Comparison of ENCODE assay signal across 19 mouse cellular contexts in genomic region chr7:36476434-36476833, GRCm38 (mm10).
DNase-seq lines count a peak whose midpoint lies in the region; ATAC-seq and TF ChIP-seq lines count a peak whose summit lies in the region.
"Had no signal": no experiment of that assay in that cellular context is flagged by ENCODE, and none has a peak within 500 bp of the region (broad histone marks: within the 10 kb centered on the region; RNA-seq: fewer than 3 reads in every experiment).

No protein-coding gene starts in this region.

- WGBS in hindbrain, embryonic 15.5 days, result 70% methylated on average over 4 of the region's 4 CpGs
- WGBS in hindbrain, embryonic 11.5 days, result 89% methylated on average over 4 of the region's 4 CpGs
- WGBS in neural tube, embryonic 13.5 days, result 75% methylated on average over 4 of the region's 4 CpGs
- WGBS in forebrain, embryonic 12.5 days, result 52% methylated on average over 4 of the region's 4 CpGs
- WGBS in hindbrain, postnatal 0 days, result 79% methylated on average over 4 of the region's 4 CpGs

- H3K4me2 ChIP-seq in hindbrain, embryonic 15.5 days, result peak overlapping the region; percentile 44
- H3K4me2 ChIP-seq in hindbrain, embryonic 11.5 days (replicated peaks; ENCODE audit: low read depth, low read length), result no peak overlapping the region
- peak overlapping the region; percentile 13; the same call in 1 of the 2 replicates for H3K4me2 ChIP-seq in neural tube, embryonic 13.5 days
- H3K4me2 ChIP-seq in forebrain, embryonic 12.5 days, result peak overlapping the region; percentile 40
- H3K4me2 ChIP-seq in hindbrain, postnatal 0 days (ENCODE audit: low read depth, low read length), result peak overlapping the region; percentile 25; the same call in 1 of the 2 replicates
- H3K4me2 ChIP-seq: heart, embryonic 12.5 days; midbrain, embryonic 12.5 days had no signal

- H3K27ac ChIP-seq in hindbrain, embryonic 15.5 days (replicated peaks), result peak overlapping the region; percentile 38; the same call in 1 of the 2 replicates
- no peak overlapping the region for H3K27ac ChIP-seq in hindbrain, embryonic 11.5 days (ENCODE audit: low read depth, low read length)
- peak overlapping the region; percentile 84; the same call in 1 of the 2 replicates for H3K27ac ChIP-seq in neural tube, embryonic 13.5 days (replicated peaks)
- peak overlapping the region; percentile 65; the same call in 1 of the 2 replicates for H3K27ac ChIP-seq in forebrain, embryonic 12.5 days
- H3K27ac ChIP-seq in hindbrain, postnatal 0 days, result no peak overlapping the region
- H3K27ac ChIP-seq: embryonic facial prominence, embryonic 10.5 days; gastrocnemius, adult 2 months; liver, embryonic 14.5 days; macrophage; midbrain, embryonic 12.5 days had no signal

- H3K36me3 ChIP-seq in hindbrain, embryonic 15.5 days, result no peaks in the 10 kb centered on the region
- no peaks in the 10 kb centered on the region for H3K36me3 ChIP-seq in hindbrain, embryonic 11.5 days (ENCODE audit: control insufficient read depth, insufficient read depth, low read length)
- no peaks in the 10 kb centered on the region for H3K36me3 ChIP-seq in neural tube, embryonic 13.5 days
- H3K36me3 ChIP-seq in forebrain, embryonic 12.5 days (replicated peaks), result no peaks in the 10 kb centered on the region
- H3K36me3 ChIP-seq in hindbrain, postnatal 0 days (ENCODE audit: insufficient read depth, low read length), result no peaks in the 10 kb centered on the region
- H3K36me3 ChIP-seq: embryonic facial prominence, embryonic 10.5 days; heart, embryonic 12.5 days; midbrain, embryonic 12.5 days had no signal

- no peaks in the 10 kb centered on the region for H3K27me3 ChIP-seq in hindbrain, embryonic 15.5 days
- H3K27me3 ChIP-seq in hindbrain, embryonic 11.5 days (ENCODE audit: control insufficient read depth, insufficient read depth, low read length), result no peaks in the 10 kb centered on the region
- no peaks in the 10 kb centered on the region for H3K27me3 ChIP-seq in neural tube, embryonic 13.5 days
- peaks cover 13% of the 10 kb centered on the region; the same call in 1 of the 2 replicates for H3K27me3 ChIP-seq in forebrain, embryonic 12.5 days
- no peaks in the 10 kb centered on the region for H3K27me3 ChIP-seq in hindbrain, postnatal 0 days (ENCODE audit: insufficient read depth, low read length)
- H3K27me3 ChIP-seq: heart, embryonic 12.5 days; midbrain, embryonic 12.5 days had no signal

- TF ChIP-seq CTCF in hindbrain, postnatal 0 days (IDR thresholded peaks at IDR 0.05; ENCODE audit: low read depth), result no peak

- H3K9me3 ChIP-seq in hindbrain, embryonic 15.5 days, result no peaks in the 10 kb centered on the region
- no peaks in the 10 kb centered on the region for H3K9me3 ChIP-seq in hindbrain, embryonic 11.5 days (ENCODE audit: control insufficient read depth, low read length)
- no peaks in the 10 kb centered on the region for H3K9me3 ChIP-seq in neural tube, embryonic 13.5 days
- no peaks in the 10 kb centered on the region for H3K9me3 ChIP-seq in forebrain, embryonic 12.5 days
- no peaks in the 10 kb centered on the region for H3K9me3 ChIP-seq in hindbrain, postnatal 0 days (ENCODE audit: low read length)
- H3K9me3 ChIP-seq: embryonic facial prominence, embryonic 10.5 days; heart, embryonic 12.5 days; midbrain, embryonic 12.5 days had no signal

- H3K4me1 ChIP-seq in hindbrain, embryonic 15.5 days (replicated peaks), result peaks cover 8% of the 10 kb centered on the region
- no peaks in the 10 kb centered on the region for H3K4me1 ChIP-seq in hindbrain, embryonic 11.5 days (replicated peaks; ENCODE audit: control insufficient read depth, insufficient read depth, low read length)
- H3K4me1 ChIP-seq in neural tube, embryonic 13.5 days (replicated peaks), result peaks cover 39% of the 10 kb centered on the region
- peaks cover 8% of the 10 kb centered on the region; the same call in 1 of the 2 replicates for H3K4me1 ChIP-seq in forebrain, embryonic 12.5 days
- H3K4me1 ChIP-seq in hindbrain, postnatal 0 days (ENCODE audit: insufficient read depth, low read length), result no peaks in the 10 kb centered on the region
- H3K4me1 ChIP-seq: embryonic facial prominence, embryonic 10.5 days; heart, embryonic 12.5 days had no signal

- H3K9ac ChIP-seq in hindbrain, embryonic 15.5 days, result no peak overlapping the region
- no peak overlapping the region for H3K9ac ChIP-seq in hindbrain, embryonic 11.5 days (ENCODE audit: low read depth, low read length)
- H3K9ac ChIP-seq in neural tube, embryonic 13.5 days, result peak overlapping the region; percentile 26; the same call in 1 of the 2 replicates
- no peak overlapping the region for H3K9ac ChIP-seq in forebrain, embryonic 12.5 days
- H3K9ac ChIP-seq in hindbrain, postnatal 0 days (replicated peaks; ENCODE audit: low read length), result no peak overlapping the region
- H3K9ac ChIP-seq: heart, embryonic 12.5 days; liver, embryonic 14.5 days; midbrain, embryonic 12.5 days had no signal

- no peak for DNase-seq in hindbrain, embryonic 11.5 days (ENCODE audit: low spot score)
- DNase-seq in neural tube, embryonic 10.5 days (ENCODE audit: extremely low spot score, low spot score), result no peak
- peak; percentile 27 for DNase-seq in hindbrain, postnatal 0 days (ENCODE audit: low spot score)
- no peak for DNase-seq in cerebellum, adult 18-20 months
- DNase-seq: adrenal gland, postnatal 36 days; cerebellum, adult 8-10 months; gastrocnemius, adult 2 months; kidney, postnatal 36 days; layer of hippocampus, adult 9-11 months; right cerebral cortex, postnatal 14 days; thymus, adult 2 months had no signal

- H3K4me3 ChIP-seq in hindbrain, embryonic 15.5 days, result 0 out of 2 replicates have a peak overlapping the region, but pooled peaks have one; percentile 12
- H3K4me3 ChIP-seq in hindbrain, embryonic 11.5 days (ENCODE audit: low read depth, low read length), result no peak overlapping the region
- H3K4me3 ChIP-seq in neural tube, embryonic 13.5 days, result no peak overlapping the region
- H3K4me3 ChIP-seq in forebrain, embryonic 12.5 days (replicated peaks), result no peak overlapping the region
- no peak overlapping the region for H3K4me3 ChIP-seq in hindbrain, postnatal 0 days (ENCODE audit: low read length)
- H3K4me3 ChIP-seq: embryonic facial prominence, embryonic 10.5 days; gastrocnemius, adult 2 months; heart, embryonic 12.5 days; midbrain, embryonic 12.5 days had no signal

- ATAC-seq in hindbrain, embryonic 15.5 days (ENCODE audit: low FRiP score, low read depth), result no peak
- no peak for ATAC-seq in hindbrain, embryonic 11.5 days (ENCODE audit: low FRiP score)
- ATAC-seq in neural tube, embryonic 13.5 days (ENCODE audit: low read depth), result no peak
- 0 out of 2 replicates have a peak, but pooled peaks have one; percentile 31 for ATAC-seq in forebrain, embryonic 12.5 days (ENCODE audit: low FRiP score)
- ATAC-seq in hindbrain, postnatal 0 days, result no peak

Comparison
In these comparisons a context has a peak if more than half of its experiments do, and no peak if none do; other contexts are left out.
1. H3K27ac ChIP-seq: peak in hindbrain, embryonic 15.5 days (single experiment), neural tube, embryonic 13.5 days (single experiment) and forebrain, embryonic 12.5 days (single experiment); none in hindbrain, embryonic 11.5 days (single experiment) and hindbrain, postnatal 0 days (single experiment).